Mouse (Mus musculus) limb, embryonic 11.5 days (tissue): ENCODE data around the gene Pitpna. TPM values are rescaled to one million over a fixed set of nuclear protein-coding genes. Genes with fewer than 3 reads are reported as not detected.

Experiments
- ATAC-seq: fragments of 200-750 bp; cut with Nextera tagmentation; 2 replicates; pipeline ENCODE4 v1.8.0; 2017; ENCODE audit warnings: low read depth; ENCODE audit not compliant: insufficient number of reproducible peaks, low FRiP score, low TSS enrichment
- DNase-seq: peaks from one replicate; pipeline ENCODE4 v3.0.0-alpha.2; 2015; ENCODE audit warnings: low spot score
- H3K27ac ChIP-seq: fragments of 300-500 bp; sonication (generic); replicated peaks from 2 replicates; pipeline ENCODE4 v1.5.1; 2014; ENCODE audit warnings: low read depth, mild to moderate bottlenecking, low read length
- H3K27me3 ChIP-seq: fragments of 300-500 bp; sonication (generic); 2 replicates; pipeline ENCODE4 v1.6.1; 2014; ENCODE audit warnings: mild to moderate bottlenecking, low read length, mixed read lengths; ENCODE audit not compliant: control insufficient read depth, insufficient read depth
- H3K36me3 ChIP-seq: fragments of 300-500 bp; sonication (generic); 2 replicates; pipeline ENCODE4 v1.6.1; 2014; ENCODE audit warnings: mild to moderate bottlenecking, low read length, moderate library complexity, mixed read lengths; ENCODE audit not compliant: control insufficient read depth, insufficient read depth
- H3K4me1 ChIP-seq: fragments of 300-500 bp; sonication (generic); 2 replicates; pipeline ENCODE4 v1.6.1; 2014; ENCODE audit warnings: low read length, mixed read lengths; ENCODE audit not compliant: control insufficient read depth, insufficient read depth
- H3K4me2 ChIP-seq: fragments of 300-500 bp; sonication (generic); 2 replicates; pipeline ENCODE4 v1.6.1; 2014; ENCODE audit warnings: low read depth, mild to moderate bottlenecking, moderate library complexity; ENCODE audit not compliant: severe bottlenecking
- H3K4me3 ChIP-seq: fragments of 300-500 bp; sonication (generic); 2 replicates; pipeline ENCODE4 v1.5.1; 2014; ENCODE audit warnings: low read depth, low read length
- H3K9ac ChIP-seq: fragments of 300-500 bp; sonication (generic); 2 replicates; pipeline ENCODE4 v1.6.1; 2014; ENCODE audit warnings: mild to moderate bottlenecking, low read length
- H3K9me3 ChIP-seq: fragments of 300-500 bp; sonication (generic); 2 replicates; pipeline ENCODE4 v1.6.1; 2016; ENCODE audit warnings: low read length; ENCODE audit not compliant: control insufficient read depth
- WGBS: fragments of 180-500 bp; shearing (Covaris S2); extraction: QIAGEN DNeasy Blood & Tissue Kit; methylation state at CpG from one replicate; pipeline ENCODE4 v1.1.7; 2014; 5-methylcytosine and 5-hydroxymethylcytosine counted together
- polyA plus RNA-seq: library from polyadenylated mRNA; unstranded; fragments of >200 nt; fragmentation: Nextera tagmentation; extraction: Ambion mirVana; gene quantifications from 2 replicates; pipeline ENCODE4 v1.2.1, GENCODE M21; 2014

The Pitpna gene
- polyA plus RNA-seq, 1 experiment from 2014 or later: 67.3 TPM

GRCm38 (mm10) chr11:75560530-75561409 lies 27.1 kb upstream of the Pitpna start:
- Histone ChIP-seq H3K9ac (no peak overlapping the region), H3K4me1 (no peaks in the 10 kb centered on the region), H3K4me3 (no peak overlapping the region), H3K4me2 (no peak overlapping the region), H3K27me3 (no peaks in the 10 kb centered on the region), H3K36me3 (no peaks in the 10 kb centered on the region), H3K27ac (no peak overlapping the region), H3K9me3 (no peaks in the 10 kb centered on the region)
- DNase-seq: no peak
- no peak for ATAC-seq
- WGBS: 77% methylated on average over 14 of the region's 14 CpGs

- Histone ChIP-seq H3K9me3 (no peaks in the 10 kb centered on the region), H3K27me3 (no peaks in the 10 kb centered on the region), H3K4me3 (no peak overlapping the region), H3K4me1 (no peaks in the 10 kb centered on the region), H3K36me3 (no peaks in the 10 kb centered on the region), H3K4me2 (no peak overlapping the region), H3K9ac (no peak overlapping the region), H3K27ac (no peak overlapping the region)
- 77% methylated on average over 5 of the region's 5 CpGs for WGBS
- DNase-seq: no peak
- ATAC-seq: no peak
These were observed 26.5 kb upstream of the Pitpna start for GRCm38 (mm10) chr11:75561410-75561791.

- Histone ChIP-seq H3K27ac (no peak overlapping the region), H3K9ac (no peak overlapping the region), H3K36me3 (no peaks in the 10 kb centered on the region), H3K9me3 (no peaks in the 10 kb centered on the region), H3K27me3 (no peaks in the 10 kb centered on the region), H3K4me2 (no peak overlapping the region), H3K4me1 (no peaks in the 10 kb centered on the region), H3K4me3 (no peak overlapping the region)
- DNase-seq (no peak), ATAC-seq (no peak)
- 87% methylated on average over 8 of the region's 8 CpGs for WGBS
These were observed 25.1 kb upstream of the Pitpna start for GRCm38 (mm10) chr11:75562840-75563239.

GRCm38 (mm10) chr11:75563851-75564548 lies 23.9 kb upstream of the Pitpna start:
- no peak overlapping the region for H3K4me3 ChIP-seq
- H3K36me3 ChIP-seq: no peaks in the 10 kb centered on the region
- no peaks in the 10 kb centered on the region for H3K27me3 ChIP-seq
- H3K9ac ChIP-seq: no peak overlapping the region
- WGBS: 78% methylated on average over 18 of the region's 18 CpGs
- H3K4me1 ChIP-seq: no peaks in the 10 kb centered on the region
- no peak for ATAC-seq
- H3K9me3 ChIP-seq: no peaks in the 10 kb centered on the region
- no peak overlapping the region for H3K27ac ChIP-seq
- H3K4me2 ChIP-seq: no peak overlapping the region
- no peak for DNase-seq

- DNase-seq (no peak), ATAC-seq (no peak)
- 53% methylated on average over 2 of the region's 2 CpGs for WGBS
- H3K9me3 ChIP-seq: no peaks in the 10 kb centered on the region
- H3K4me3 ChIP-seq: no peak overlapping the region
- H3K4me1 ChIP-seq: no peaks in the 10 kb centered on the region
- no peaks in the 10 kb centered on the region for H3K36me3 ChIP-seq
- H3K9ac ChIP-seq: no peak overlapping the region
- no peak overlapping the region for H3K4me2 ChIP-seq
- no peak overlapping the region for H3K27ac ChIP-seq
- H3K27me3 ChIP-seq: no peaks in the 10 kb centered on the region
These were observed 22.0 kb upstream of the Pitpna start for GRCm38 (mm10) chr11:75565849-75566248.

GRCm38 (mm10) chr11:75566276-75567196 lies 21.4 kb upstream of the Pitpna start:
- H3K4me3 ChIP-seq: no peak overlapping the region
- H3K9ac ChIP-seq: no peak overlapping the region
- no peaks in the 10 kb centered on the region for H3K4me1 ChIP-seq
- DNase-seq: no peak
- H3K27ac ChIP-seq: no peak overlapping the region
- no peak overlapping the region for H3K4me2 ChIP-seq
- no peaks in the 10 kb centered on the region for H3K36me3 ChIP-seq
- 84% methylated on average over 13 of the region's 13 CpGs for WGBS
- no peaks in the 10 kb centered on the region for H3K27me3 ChIP-seq
- ATAC-seq: no peak
- H3K9me3 ChIP-seq: no peaks in the 10 kb centered on the region

GRCm38 (mm10) chr11:75567346-75568114 lies 20.4 kb upstream of the Pitpna start:
- Histone ChIP-seq H3K27ac (no peak overlapping the region), H3K9ac (no peak overlapping the region), H3K4me3 (no peak overlapping the region), H3K36me3 (no peaks in the 10 kb centered on the region), H3K9me3 (no peaks in the 10 kb centered on the region), H3K27me3 (no peaks in the 10 kb centered on the region), H3K4me1 (peaks cover 5% of the 10 kb centered on the region; the same call in 1 of the 2 replicates), H3K4me2 (no peak overlapping the region)
- WGBS: 68% methylated on average over 9 of the region's 9 CpGs
- no peak for DNase-seq
- ATAC-seq: no peak
